Mouse (Mus musculus) lung, embryonic 15.5 days (tissue): ENCODE measurements around the gene Cenpv. TPM values are rescaled to one million over a fixed set of nuclear protein-coding genes. Genes with fewer than 3 reads are reported as not detected.
"Not testable (repeated sequence)": the region's sequence is repeated elsewhere in the genome, so short reads cannot be mapped to it uniquely, and the experiment has no call there.

Experiments used
- ATAC-seq: fragments of 200-750 bp; cut with Nextera tagmentation; 2 replicates; pipeline ENCODE4 v1.8.0; 2017; ENCODE audit warnings: moderate number of reproducible peaks, borderline replicate concordance; ENCODE audit not compliant: low FRiP score, low TSS enrichment; ENCODE audit errors: extremely low read depth
- H3K27ac ChIP-seq: fragments of 300-500 bp; sonication (generic); 2 replicates; pipeline ENCODE4 v1.5.1; 2015; ENCODE audit warnings: moderate library complexity, mild to moderate bottlenecking, inconsistent platforms
- H3K27me3 ChIP-seq: fragments of 300-500 bp; sonication (generic); 2 replicates; pipeline ENCODE4 v1.6.1; 2015; ENCODE audit warnings: inconsistent platforms
- H3K36me3 ChIP-seq: fragments of 300-500 bp; sonication (generic); 2 replicates; pipeline ENCODE4 v1.6.1; 2015; ENCODE audit warnings: inconsistent platforms
- H3K4me1 ChIP-seq: fragments of 300-500 bp; sonication (generic); 2 replicates; pipeline ENCODE4 v1.6.1; 2015; ENCODE audit warnings: inconsistent platforms
- H3K4me2 ChIP-seq: fragments of 300-500 bp; sonication (generic); 2 replicates; pipeline ENCODE4 v1.6.1; 2015; ENCODE audit warnings: inconsistent platforms, mild to moderate bottlenecking, moderate library complexity
- H3K4me3 ChIP-seq: fragments of 300-500 bp; sonication (generic); 2 replicates; pipeline ENCODE4 v1.5.1; 2015; ENCODE audit warnings: mild to moderate bottlenecking, inconsistent platforms
- H3K9ac ChIP-seq: fragments of 300-500 bp; sonication (generic); 2 replicates; pipeline ENCODE4 v1.6.1; 2015; ENCODE audit warnings: inconsistent platforms
- H3K9me3 ChIP-seq: fragments of 300-500 bp; sonication (generic); 2 replicates; pipeline ENCODE4 v1.6.1; 2016; ENCODE audit warnings: inconsistent platforms
- WGBS: fragments of 180-500 bp; shearing (Covaris S2); methylation state at CpG from one replicate; pipeline ENCODE4 v1.1.7; 2015; 5-methylcytosine and 5-hydroxymethylcytosine counted together
- polyA plus RNA-seq: library from polyadenylated mRNA; unstranded; fragments of >200 nt; fragmentation: Nextera tagmentation; extraction: Ambion mirVana; gene quantifications from 2 replicates; pipeline ENCODE4 v1.2.1, GENCODE M21; 2015

Gene Cenpv
- polyA plus RNA-seq, 1 experiment from 2014 or later: 14.1 TPM

DNA sequence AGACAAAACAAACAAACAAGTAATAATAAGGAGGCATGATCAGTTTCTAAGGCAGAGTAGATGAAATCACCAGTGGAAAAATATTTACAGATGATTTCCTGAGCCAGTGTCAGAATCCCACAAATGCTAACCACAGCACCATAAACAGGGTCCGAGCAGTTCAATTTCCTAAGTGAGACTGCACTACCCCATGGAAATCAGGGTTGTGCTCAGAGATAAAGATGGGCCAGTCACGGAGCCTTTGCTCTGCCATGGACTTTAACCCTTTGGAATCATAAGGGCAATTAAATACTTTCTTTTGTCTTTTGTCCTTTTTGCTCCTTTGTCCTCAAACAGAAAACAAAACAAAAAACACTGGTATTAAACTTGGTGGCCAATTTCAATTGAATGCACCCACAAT, 16.8 kb downstream of the Cenpv start:
- H3K9ac ChIP-seq: no peak overlapping the region

DNA sequence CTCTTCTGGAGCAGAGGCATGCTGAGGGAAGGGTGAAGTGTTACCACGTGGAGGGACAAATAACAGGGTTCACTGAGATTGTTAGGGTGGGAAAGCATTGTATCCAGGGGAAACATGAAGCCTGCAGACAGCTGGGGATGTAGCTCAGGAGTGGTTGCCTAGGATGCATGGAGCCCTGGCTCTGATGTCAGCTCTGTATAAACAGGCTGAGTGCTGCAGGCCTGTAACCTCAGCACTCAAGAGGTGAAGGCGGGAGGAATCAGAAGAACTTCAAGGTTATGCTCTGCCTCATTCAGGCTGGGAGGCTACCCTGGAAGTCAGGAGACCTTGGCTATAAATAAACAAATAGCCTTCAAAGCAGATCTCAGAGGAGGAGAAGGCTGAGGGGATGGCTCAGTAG, 20.1 kb downstream of the Cenpv start:
- 14% methylated on average over 2 of the region's 2 CpGs for WGBS
- Histone ChIP-seq H3K4me2 (no peak overlapping the region), H3K27ac (no peak overlapping the region), H3K36me3 (no peaks in the 10 kb centered on the region), H3K4me3 (no peak overlapping the region), H3K9ac (no peak overlapping the region), H3K27me3 (no peaks in the 10 kb centered on the region), H3K4me1 (no peaks in the 10 kb centered on the region), H3K9me3 (no peaks in the 10 kb centered on the region)
- ATAC-seq: no peak

More for the DNA sequence above, 16.8 kb downstream of the Cenpv start:
- Histone ChIP-seq H3K36me3 (no peaks in the 10 kb centered on the region), H3K9me3 (no peaks in the 10 kb centered on the region), H3K4me1 (no peaks in the 10 kb centered on the region), H3K4me2 (no peak overlapping the region), H3K27ac (no peak overlapping the region), H3K4me3 (no peak overlapping the region), H3K27me3 (no peaks in the 10 kb centered on the region)
- 40% methylated on average over 2 of the region's 2 CpGs for WGBS
- no peak for ATAC-seq

DNA sequence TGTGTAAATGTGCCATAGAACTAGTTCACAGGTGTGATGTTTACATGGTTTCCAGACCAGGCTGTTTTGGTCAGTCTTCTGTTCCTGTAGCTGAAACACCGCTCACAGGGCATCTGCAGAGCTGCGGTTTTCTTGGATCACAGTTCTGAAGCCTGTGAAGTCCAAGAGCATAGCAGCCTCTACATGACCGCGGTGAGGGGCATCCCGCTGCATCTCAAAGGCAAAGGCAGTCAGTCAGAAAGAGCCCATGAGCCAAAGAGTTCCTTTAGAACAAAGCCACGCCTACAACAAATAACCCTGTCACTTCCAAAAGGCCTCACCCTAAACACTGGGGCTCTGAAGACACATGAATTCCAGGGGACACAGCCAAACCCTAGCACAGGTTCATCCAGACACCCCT, 25.8 kb downstream of the Cenpv start:
- ATAC-seq: no peak
- H3K9me3 ChIP-seq: no peaks in the 10 kb centered on the region
- H3K4me1 ChIP-seq: no peaks in the 10 kb centered on the region
- no peak overlapping the region for H3K9ac ChIP-seq
- 67% methylated on average over 6 of the region's 6 CpGs for WGBS
- H3K36me3 ChIP-seq: no peaks in the 10 kb centered on the region
- no peaks in the 10 kb centered on the region for H3K27me3 ChIP-seq
- H3K27ac ChIP-seq: no peak overlapping the region
- no peak overlapping the region for H3K4me2 ChIP-seq
- H3K4me3 ChIP-seq: no peak overlapping the region

DNA sequence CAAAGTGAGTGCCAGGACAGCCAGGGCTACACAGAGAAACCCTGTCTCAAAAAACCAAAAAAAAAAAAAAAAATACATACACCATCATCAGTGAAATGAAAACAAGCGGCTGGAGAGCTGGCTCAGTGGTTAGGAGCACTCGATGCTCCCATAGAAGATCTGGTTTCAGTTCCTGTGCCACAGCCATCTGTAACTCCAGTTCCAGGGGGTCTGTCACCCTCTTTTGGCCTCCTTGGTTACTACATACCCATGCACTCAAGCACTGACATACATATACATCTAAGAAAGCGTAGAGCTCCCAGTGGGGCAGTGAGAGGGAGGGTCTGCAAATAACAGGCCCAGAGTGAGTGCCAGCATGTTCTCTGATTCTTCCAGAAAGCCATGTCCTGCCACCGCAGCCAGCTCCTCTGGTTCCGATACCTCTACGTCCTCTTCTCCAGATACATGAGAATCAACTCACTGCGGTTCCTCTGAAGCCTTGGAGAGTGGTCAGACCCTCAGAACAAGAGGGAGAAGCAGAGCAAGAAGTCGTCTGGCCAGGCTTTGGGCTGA, 26.5 kb downstream of the Cenpv start:
- H3K4me3 ChIP-seq: no peak overlapping the region
- no peak overlapping the region for H3K27ac ChIP-seq
- ATAC-seq: no peak
- H3K4me1 ChIP-seq: no peaks in the 10 kb centered on the region
- no peak overlapping the region for H3K4me2 ChIP-seq
- H3K9ac ChIP-seq: no peak overlapping the region
- no peaks in the 10 kb centered on the region for H3K9me3 ChIP-seq
- H3K27me3 ChIP-seq: no peaks in the 10 kb centered on the region
- WGBS: 84% methylated on average over 8 of the region's 8 CpGs
- H3K36me3 ChIP-seq: no peaks in the 10 kb centered on the region

DNA sequence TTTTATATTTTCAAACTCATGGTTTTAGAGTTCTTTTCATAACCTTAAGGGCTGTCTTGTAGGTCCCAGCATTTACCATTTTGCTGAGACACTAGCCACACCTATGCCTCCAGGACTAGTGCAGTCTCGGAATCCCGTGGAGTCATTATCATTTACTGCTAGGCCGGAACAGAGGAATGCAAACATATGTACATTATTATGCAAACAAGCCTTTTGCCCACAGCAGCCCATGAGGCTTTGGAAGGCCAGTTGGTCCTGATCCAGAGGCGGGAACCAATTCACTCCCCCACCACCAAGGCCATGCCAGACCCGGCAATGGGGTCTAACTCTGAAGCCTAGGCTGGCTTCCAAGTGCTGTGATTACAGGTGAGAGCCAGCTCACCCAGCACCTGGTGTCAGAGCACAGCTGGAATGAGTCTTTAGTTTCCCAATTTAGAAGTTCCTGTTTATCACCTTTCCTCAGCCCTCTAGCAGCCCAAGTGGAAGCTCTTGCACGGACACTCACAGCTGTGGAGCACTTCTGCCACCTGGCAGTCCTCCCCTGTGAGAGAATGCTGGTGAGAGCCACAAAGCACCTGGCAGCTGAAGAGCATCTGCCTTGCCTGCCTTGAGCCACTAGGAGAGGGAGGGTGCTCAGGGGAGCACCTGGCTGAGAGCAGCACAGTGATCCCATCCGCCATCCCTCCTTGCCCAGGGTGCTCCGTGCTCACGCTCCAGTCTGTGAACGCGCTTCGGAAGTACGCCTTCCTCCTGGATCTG, 27.4 kb downstream of the Cenpv start:
- Histone ChIP-seq H3K27me3 (no peaks in the 10 kb centered on the region), H3K4me3 (no peak overlapping the region), H3K9me3 (no peaks in the 10 kb centered on the region), H3K36me3 (no peaks in the 10 kb centered on the region), H3K4me2 (no peak overlapping the region), H3K9ac (no peak overlapping the region), H3K27ac (no peak overlapping the region), H3K4me1 (no peaks in the 10 kb centered on the region)
- WGBS: 77% methylated on average over 13 of the region's 13 CpGs
- ATAC-seq: no peak

DNA sequence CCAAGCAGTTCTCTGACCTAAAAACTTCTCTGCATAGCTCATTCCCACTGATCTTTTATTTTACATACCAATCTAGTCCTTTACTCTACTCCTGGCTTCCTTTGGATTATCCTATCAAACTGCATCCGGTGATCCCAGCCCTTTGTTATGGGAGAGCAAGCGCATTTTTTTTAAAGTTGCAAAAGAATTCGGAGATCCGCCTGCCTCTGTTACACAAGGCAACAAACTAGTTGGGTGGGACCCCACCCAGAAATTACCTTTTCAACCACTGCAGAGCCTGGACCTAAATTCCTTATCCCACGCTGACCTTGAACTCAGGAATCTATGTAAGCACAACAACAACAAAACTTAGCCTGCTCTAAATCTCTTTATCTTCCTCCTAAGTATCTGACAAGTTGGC, 28.1 kb downstream of the Cenpv start:
- no peak for ATAC-seq
- Histone ChIP-seq H3K4me3 (no peak overlapping the region), H3K36me3 (no peaks in the 10 kb centered on the region), H3K27me3 (no peaks in the 10 kb centered on the region), H3K27ac (no peak overlapping the region), H3K9me3 (no peaks in the 10 kb centered on the region), H3K9ac (no peak overlapping the region), H3K4me1 (no peaks in the 10 kb centered on the region), H3K4me2 (no peak overlapping the region)
- WGBS: 84% methylated on average over 5 of the region's 5 CpGs

DNA sequence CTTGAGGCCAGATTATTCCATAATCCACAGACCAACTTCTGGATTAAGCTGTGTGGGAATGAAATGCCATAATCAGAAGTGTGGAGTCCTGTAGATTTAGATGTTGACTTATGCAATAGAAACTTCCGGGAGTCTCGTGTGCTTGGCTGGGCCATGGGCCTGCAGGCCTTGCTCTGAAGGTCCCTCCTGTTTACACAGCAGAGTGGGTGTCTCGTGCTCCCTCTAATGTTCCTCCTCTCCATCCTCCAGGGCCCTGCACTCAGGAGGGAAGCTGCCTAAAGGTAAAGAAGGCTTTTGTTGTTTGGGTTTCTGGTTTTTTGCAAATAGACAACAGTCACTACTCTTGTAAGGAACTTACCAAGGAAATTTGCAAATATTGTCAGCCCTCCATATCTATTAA, 29.5 kb downstream of the Cenpv start:
- H3K27me3 ChIP-seq: no peaks in the 10 kb centered on the region
- H3K36me3 ChIP-seq: no peaks in the 10 kb centered on the region
- H3K9me3 ChIP-seq: no peaks in the 10 kb centered on the region
- H3K27ac ChIP-seq: no peak overlapping the region
- no peak overlapping the region for H3K4me3 ChIP-seq
- WGBS: 51% methylated on average over 3 of the region's 3 CpGs
- no peaks in the 10 kb centered on the region for H3K4me1 ChIP-seq
- ATAC-seq: no peak
- no peak overlapping the region for H3K9ac ChIP-seq
- no peak overlapping the region for H3K4me2 ChIP-seq

DNA sequence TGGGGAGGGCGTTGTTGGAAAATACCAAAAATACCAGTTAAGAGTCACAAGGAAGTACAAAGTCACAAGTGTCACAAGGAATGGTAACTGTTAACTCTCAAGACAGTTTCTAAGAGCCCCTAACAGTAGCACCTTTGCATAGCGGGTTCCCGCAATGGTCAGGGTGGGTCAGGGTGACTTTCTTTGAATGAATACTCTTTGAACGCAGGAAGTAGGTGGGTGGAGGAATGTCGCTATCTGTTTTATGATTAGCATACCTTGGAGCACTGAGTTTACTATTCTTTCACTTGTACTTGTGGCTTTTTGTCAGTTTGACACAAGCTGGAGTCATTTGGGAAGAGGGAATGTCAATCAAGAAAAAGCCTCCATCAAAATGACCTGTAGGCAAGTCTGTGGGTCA, 30.2 kb downstream of the Cenpv start:
- not testable (repeated sequence) for H3K4me1 ChIP-seq, H3K4me2 ChIP-seq, H3K27me3 ChIP-seq, H3K4me3 ChIP-seq, H3K27ac ChIP-seq, H3K9me3 ChIP-seq, H3K9ac ChIP-seq, ATAC-seq, H3K36me3 ChIP-seq
- 92% methylated on average over 5 of the region's 5 CpGs for WGBS

DNA sequence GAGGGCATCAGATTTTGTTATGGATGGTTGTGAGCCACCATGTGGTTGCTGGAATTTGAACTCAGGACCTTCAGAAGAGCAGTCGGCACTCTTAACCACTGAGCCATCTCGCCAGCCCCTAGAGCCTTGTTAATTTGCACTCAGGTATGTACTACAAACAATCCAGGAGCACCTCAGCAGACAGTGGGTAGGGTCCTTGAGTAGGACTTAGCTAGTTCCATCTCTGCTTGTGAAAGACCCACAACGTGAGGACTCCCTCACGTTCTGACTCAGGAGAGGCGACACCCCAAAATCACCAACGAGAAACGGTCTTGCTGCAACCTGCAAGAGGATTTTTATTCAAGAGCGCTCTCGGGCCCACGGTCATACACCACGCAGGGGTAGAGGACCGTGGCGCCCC, 30.7 kb downstream of the Cenpv start:
- H3K4me1 ChIP-seq, H3K27ac ChIP-seq, H3K27me3 ChIP-seq, H3K4me3 ChIP-seq, H3K9me3 ChIP-seq, ATAC-seq, H3K9ac ChIP-seq, H3K4me2 ChIP-seq, H3K36me3 ChIP-seq: not testable (repeated sequence)
- WGBS: 93% methylated on average over 13 of the region's 13 CpGs

DNA sequence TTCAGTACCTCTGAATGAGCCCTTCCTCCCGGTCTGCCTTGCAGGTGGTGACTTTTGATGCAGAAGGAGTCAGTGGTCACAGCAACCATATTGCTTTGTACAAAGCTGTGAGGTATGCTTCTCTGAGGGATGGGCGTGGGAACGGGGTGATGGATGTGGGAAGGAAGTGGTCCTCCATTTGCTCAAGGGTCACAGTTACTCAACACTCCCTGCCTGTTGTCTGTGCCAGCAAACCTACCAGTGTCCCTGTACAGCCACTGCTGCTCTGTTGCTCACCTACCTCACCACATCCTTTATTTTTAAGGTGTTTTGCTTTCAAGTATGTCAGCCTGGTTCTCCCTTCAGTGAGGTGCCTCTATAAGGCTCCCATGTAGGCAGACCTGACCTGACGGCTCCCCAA, 31.4 kb downstream of the Cenpv start:
- no peak overlapping the region for H3K9ac ChIP-seq
- no peak overlapping the region for H3K4me2 ChIP-seq
- H3K9me3 ChIP-seq: no peaks in the 10 kb centered on the region
- no peaks in the 10 kb centered on the region for H3K4me1 ChIP-seq
- no peaks in the 10 kb centered on the region for H3K36me3 ChIP-seq
- H3K27ac ChIP-seq: no peak overlapping the region
- no peak for ATAC-seq
- no peaks in the 10 kb centered on the region for H3K27me3 ChIP-seq
- WGBS: 83% methylated on average over 4 of the region's 4 CpGs
- no peak overlapping the region for H3K4me3 ChIP-seq

DNA sequence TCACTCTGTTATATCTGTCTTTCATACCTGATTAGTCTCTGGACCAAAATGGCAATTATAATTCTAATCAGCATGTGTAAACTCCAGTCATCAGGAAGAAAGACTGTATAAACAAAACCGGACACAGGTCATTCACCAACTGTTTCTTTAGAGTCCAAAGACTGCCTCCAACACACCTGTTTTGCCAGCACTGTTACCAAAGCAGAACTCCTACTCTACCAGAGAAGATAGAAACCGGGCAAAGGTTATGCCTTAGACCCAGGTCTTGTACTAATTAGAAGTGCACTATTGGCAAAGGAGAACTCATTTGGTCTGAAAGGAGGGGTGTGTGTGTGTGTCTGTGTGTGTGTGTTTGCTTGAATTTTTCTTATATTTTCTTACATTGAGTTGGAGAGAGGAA, 38.5 kb downstream of the Cenpv start:
- Histone ChIP-seq H3K9ac (no peak overlapping the region), H3K27me3 (no peaks in the 10 kb centered on the region), H3K4me3 (no peak overlapping the region), H3K36me3 (no peaks in the 10 kb centered on the region), H3K27ac (no peak overlapping the region), H3K4me2 (no peak overlapping the region), H3K9me3 (no peaks in the 10 kb centered on the region), H3K4me1 (peaks cover 7% of the 10 kb centered on the region)
- ATAC-seq: no peak
- WGBS: 70% methylated on average over 2 of the region's 2 CpGs

DNA sequence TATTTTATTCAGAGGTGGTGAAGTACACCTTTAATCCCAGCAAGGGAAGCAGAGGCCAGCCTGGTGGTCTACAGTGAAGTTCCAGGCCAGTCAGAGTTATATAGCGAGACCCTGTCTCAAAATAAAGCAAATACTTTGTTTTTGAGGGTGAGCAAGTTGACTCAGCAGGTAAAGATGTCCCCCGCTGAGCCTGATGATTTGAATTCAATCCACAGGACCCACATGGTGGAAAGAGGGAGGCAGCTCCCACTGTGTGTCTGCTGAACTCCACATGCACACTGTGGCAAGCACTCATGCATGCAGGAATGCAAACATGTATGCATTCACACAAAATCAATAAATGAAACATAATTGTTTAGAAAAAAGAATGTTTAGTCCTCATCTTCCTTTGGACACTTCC, 40.3 kb downstream of the Cenpv start:
- Histone ChIP-seq H3K4me2 (no peak overlapping the region), H3K27ac (no peak overlapping the region), H3K36me3 (no peaks in the 10 kb centered on the region), H3K4me3 (no peak overlapping the region), H3K9ac (no peak overlapping the region), H3K9me3 (no peaks in the 10 kb centered on the region), H3K27me3 (no peaks in the 10 kb centered on the region), H3K4me1 (peaks cover 19% of the 10 kb centered on the region)
- 89% methylated on average over 2 of the region's 2 CpGs for WGBS
- no peak for ATAC-seq
